Mouse (Mus musculus): ENCODE data around the gene Hadh.

Gene Hadh

DNA sequence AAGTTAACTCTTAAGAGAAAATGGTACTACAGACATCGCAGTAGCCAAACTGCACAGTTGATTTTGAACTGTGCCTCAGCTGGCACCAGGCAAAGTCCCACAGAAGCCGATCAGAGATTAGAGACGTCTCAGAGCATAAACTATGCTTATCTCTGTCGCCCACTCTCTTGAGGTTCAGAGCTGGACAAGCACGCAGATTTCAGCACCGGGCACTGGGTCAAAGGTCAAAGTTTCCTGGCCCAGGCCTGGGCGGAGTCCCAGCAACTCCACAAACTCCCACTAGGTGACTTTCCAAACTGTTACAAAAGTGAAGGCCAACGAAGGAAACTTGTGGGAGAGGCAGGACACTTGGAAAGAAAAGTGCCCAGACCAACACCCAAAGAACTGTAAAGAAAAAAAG lies 744 bp downstream of the Hadh start:
- no peak for DNase-seq (ENCODE audit: low spot score)

- DNase-seq (ENCODE audit: low spot score) = no peak
Observed at GRCm38 (mm10) chr3:131270381-131270780, 1.5 kb downstream of the Hadh start.

DNA sequence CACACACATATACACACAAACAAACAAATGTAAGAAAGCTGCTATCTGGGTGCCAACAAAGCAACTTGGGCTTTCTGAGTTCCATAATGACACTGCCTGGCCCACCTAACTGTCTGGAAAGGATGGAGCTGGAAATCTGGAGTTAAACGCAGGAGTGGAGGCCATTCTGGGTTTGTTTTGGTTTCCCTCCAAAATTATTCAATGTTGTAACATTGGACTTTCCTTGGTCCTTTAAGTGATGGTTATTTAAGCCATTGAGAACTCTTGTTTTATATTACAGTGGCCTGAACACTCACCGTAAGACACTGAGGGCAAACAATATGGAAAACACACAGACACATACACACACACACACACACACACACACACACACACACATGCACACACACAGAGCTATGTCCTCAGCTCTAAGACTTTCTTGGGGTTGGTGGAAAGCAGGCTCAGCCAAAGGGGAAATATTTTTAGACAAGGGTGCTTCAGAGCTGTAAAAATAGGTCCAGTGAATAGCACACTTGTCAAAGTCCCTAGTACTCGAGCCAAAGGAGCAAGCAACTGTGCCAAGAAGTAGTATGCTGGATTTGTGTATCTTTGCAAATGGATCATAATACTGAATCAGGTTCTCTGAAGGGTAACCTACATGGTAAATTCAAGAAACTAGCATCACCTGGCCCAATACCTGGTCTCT lies 5.4 kb downstream of the Hadh start:
- no peak for DNase-seq (ENCODE audit: low spot score)

- no peak for DNase-seq (ENCODE audit: low spot score)
Observed at GRCm38 (mm10) chr3:131265516-131265915, 6.4 kb downstream of the Hadh start.

GRCm38 (mm10) chr3:131263766-131264486 lies 8.0 kb downstream of the Hadh start:
- DNase-seq (ENCODE audit: low spot score) = no peak

- no peak for DNase-seq (ENCODE audit: low spot score)
Observed at GRCm38 (mm10) chr3:131260418-131260817, 11.5 kb downstream of the Hadh start.

- no peak for DNase-seq (ENCODE audit: low spot score)
Observed at GRCm38 (mm10) chr3:131259392-131259965, 12.4 kb downstream of the Hadh start.

- no peak for DNase-seq (ENCODE audit: low spot score)
Observed at GRCm38 (mm10) chr3:131258921-131259320, 13.0 kb downstream of the Hadh start.

DNA sequence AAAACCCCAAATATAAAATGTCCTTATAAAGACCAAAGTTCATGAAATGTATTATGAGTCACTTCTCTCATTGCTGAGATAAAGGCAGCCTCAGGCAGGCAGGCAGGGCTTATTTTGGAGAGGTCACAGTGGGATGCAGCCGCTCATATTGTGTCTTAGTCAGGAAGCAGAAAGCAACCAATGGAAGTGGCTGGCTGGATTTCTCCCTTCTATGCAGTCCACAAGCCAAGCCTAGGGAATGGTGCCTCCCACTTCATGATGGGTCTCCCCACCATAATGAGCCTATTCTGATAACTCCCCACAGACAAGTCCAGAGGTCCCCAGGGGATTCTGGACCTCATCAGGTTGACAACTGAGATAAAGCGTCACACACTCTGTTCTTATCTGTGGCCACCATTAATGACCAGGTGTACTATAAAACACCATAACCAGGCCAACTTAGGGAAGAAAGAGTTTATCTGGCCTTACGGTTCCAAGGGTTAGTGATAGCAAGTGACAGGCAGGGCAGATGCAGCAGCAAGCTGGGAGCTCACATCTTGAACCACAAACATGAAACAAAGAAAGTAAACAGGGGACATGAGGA lies 16.4 kb downstream of the Hadh start:
- DNase-seq (ENCODE audit: low spot score) = no peak

DNA sequence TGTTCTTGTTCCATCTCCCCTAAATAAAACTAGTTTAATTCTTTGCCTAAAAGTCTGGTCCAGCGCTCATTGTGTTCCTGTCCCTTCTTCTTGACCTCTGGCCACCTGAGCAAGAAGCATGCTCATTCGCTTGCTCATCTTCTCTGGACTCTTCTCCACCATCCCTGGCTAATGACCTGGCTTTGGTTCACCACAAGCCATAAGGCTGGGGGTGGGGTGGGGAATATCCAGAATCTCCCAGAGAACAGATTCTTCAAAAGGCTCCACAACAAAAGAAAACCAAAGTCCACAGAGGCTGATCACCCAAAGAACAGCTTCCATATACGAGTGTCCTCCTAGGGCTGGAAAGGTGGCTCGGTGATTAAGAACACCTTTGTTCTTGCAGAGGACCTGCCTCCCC lies 16.9 kb downstream of the Hadh start:
- no peak for DNase-seq (ENCODE audit: low spot score)

DNA sequence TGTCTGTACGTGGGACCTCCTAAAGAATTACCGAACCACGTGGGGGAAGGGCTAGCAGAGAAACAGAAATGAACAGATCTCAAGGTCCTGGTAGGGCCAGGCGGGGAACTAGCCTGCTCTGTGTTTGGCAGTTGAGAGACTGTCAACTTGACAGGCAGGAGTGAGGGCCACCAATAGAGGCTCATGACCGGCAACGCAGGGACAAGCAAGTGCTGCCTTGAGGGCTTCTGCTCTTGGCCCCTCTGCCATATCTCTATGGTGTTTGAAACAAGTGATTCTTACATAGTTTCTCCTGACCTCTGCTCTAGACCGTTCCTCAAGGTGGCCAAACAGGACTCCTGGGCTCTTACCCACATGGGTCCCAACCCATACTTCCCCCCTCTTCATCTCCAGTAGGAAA lies 20.3 kb downstream of the Hadh start:
- DNase-seq (ENCODE audit: low spot score) = no peak

DNA sequence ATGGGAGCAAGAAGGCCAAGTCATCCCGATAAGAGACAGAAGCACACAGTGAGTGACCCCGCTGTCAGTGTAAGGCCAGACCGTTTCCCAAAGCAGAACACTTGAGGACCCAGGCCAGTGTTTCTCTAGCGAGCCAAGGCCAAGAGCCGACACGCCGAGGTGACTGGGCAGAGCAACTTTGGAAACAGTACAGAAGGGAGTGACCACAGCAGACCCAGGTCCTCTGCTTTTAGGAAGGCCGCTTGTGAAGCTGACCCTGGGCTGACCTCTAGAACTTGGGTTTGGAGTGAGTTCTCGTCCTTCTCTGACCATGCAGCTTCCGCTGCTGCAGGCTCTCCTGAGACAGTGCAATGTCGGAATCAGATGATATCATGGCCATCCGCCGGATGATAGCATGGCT lies 20.9 kb downstream of the Hadh start:
- DNase-seq (ENCODE audit: low spot score) = no peak

GRCm38 (mm10) chr3:131250283-131250682 lies 21.6 kb downstream of the Hadh start:
- DNase-seq (ENCODE audit: low spot score) = no peak

GRCm38 (mm10) chr3:131248444-131248843 lies 23.5 kb downstream of the Hadh start:
- no peak for DNase-seq (ENCODE audit: low spot score)

DNA sequence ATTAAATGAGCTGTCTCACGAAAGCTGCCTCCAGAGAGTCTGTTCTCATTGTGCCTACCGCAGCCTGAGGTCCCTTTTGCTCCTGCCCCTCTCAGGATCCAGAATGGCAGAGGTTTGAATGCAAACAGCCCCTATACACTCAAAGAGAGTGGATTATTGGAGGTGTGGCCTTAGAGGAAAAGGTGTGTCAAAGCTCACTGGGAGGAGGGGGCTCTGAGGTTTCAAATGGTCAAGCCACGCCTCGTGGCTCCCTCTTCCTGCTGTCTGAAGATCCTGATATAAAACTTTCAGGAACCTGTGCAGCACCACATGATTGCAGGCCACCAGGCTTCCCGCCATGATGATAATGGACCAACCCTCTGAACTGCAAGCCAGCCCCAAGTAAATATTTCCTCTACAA lies 24.1 kb downstream of the Hadh start:
- DNase-seq (ENCODE audit: low spot score) = no peak

- DNase-seq (ENCODE audit: low spot score) = no peak
Observed at GRCm38 (mm10) chr3:131247447-131247846, 24.5 kb downstream of the Hadh start.

- DNase-seq (ENCODE audit: low spot score) = no peak
Observed at GRCm38 (mm10) chr3:131246579-131247046, 25.3 kb downstream of the Hadh start.

- DNase-seq (ENCODE audit: low spot score) = peak; percentile 64
Observed at GRCm38 (mm10) chr3:131245766-131246578, 25.9 kb downstream of the Hadh start.

- peak; percentile 30 for DNase-seq (ENCODE audit: low spot score)
Observed at GRCm38 (mm10) chr3:131237785-131238633, 33.9 kb downstream of the Hadh start.

GRCm38 (mm10) chr3:131237061-131237460 lies 34.8 kb downstream of the Hadh start:
- DNase-seq (ENCODE audit: low spot score) = no peak

- DNase-seq (ENCODE audit: low spot score) = no peak
Observed at GRCm38 (mm10) chr3:131228083-131228482, 43.8 kb downstream of the Hadh start.
